Mouse (Mus musculus): ENCODE data around the gene Iyd. TPM values are rescaled to one million over a fixed set of nuclear protein-coding genes. Genes with fewer than 3 reads are reported as not detected.

Iyd gene
- total RNA-seq (2023): under 1 TPM in 1 of 2 experiments, not detected in 1; 0.47 TPM

DNA sequence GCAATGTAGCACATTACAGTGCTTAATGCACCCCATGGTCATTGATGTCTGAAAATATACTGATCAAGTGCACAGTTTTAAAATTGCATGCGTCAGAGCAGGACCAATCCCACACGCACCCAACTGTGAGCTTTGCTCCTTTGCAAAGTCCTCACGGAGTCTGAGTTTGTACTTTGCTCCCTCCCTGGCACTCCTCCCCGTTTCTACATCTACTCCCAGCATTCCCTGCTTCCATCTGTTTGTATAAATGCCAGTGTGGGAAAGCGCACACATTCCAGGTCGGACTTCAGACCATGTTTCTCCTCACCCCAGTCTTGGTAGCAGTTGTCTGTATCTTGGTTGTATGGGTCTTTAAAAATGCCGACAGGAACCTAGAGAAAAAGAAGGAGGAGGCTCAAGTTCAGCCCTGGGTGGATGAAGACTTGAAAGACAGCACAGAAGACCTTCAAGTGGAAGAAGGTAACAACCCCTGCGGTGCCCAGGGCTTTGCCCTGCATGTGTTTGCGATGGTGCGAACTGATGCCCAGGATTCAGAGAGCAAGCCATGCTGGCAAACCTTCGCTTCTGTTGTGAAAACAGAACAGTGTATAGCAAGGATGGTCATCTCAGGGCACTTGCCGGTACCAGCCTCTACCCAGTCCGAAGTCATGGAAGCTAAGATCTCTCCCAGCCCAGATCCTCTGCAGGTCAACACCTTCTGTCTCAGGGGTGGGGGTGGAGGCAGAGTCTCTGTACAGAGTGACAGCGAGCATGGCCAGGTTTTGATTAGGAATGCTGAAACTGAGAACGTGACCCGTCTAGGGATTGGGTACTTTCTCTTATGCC lies at the start of gene Iyd:
TSS of gene Iyd (plus strand) at position 238 of the 825 bp plus-strand sequence.

Other genes with a start within 250 kb of the Iyd start
- not detected for gene Ppp1r14c, start 174.2 kb upstream of the Iyd start, total RNA-seq (2023)
- gene Plekhg1, start 200.1 kb downstream of the Iyd start, total RNA-seq (2023): under 1 TPM in 1 of 2 experiments, not detected in 1; 0.12 TPM